Mouse (Mus musculus) lung, postnatal 10 days (tissue): ENCODE results near the gene 1700020A23Rik.
"Not testable (repeated sequence)": the region's sequence is repeated elsewhere in the genome, so short reads cannot be mapped to it uniquely, and the experiment has no call there.

Source experiments
- DNase-seq: peaks from one replicate; pipeline ENCODE4 v3.0.0; 2021

The 1700020A23Rik gene

GRCm38 (mm10) chr2:130404939-130405338 lies at the start of gene 1700020A23Rik, which contains the start of gene Gm28372:
1700020A23Rik (plus strand) TSS chr2:130405259.
Gm28372 (plus strand) TSS chr2:130405239.
- no peak for DNase-seq

GRCm38 (mm10) chr2:130357551-130357950 lies 47.5 kb upstream of the 1700020A23Rik start:
- DNase-seq = no peak

GRCm38 (mm10) chr2:130358852-130359251 lies 46.2 kb upstream of the 1700020A23Rik start:
- no peak for DNase-seq

- DNase-seq = peak; percentile 76
Measured at GRCm38 (mm10) chr2:130362511-130363026, 42.5 kb upstream of the 1700020A23Rik start.

GRCm38 (mm10) chr2:130365211-130366094 lies 39.6 kb upstream of the 1700020A23Rik start:
- DNase-seq = peak; percentile 51

- no peak for DNase-seq
Measured at GRCm38 (mm10) chr2:130367386-130367785, 37.7 kb upstream of the 1700020A23Rik start.

DNA sequence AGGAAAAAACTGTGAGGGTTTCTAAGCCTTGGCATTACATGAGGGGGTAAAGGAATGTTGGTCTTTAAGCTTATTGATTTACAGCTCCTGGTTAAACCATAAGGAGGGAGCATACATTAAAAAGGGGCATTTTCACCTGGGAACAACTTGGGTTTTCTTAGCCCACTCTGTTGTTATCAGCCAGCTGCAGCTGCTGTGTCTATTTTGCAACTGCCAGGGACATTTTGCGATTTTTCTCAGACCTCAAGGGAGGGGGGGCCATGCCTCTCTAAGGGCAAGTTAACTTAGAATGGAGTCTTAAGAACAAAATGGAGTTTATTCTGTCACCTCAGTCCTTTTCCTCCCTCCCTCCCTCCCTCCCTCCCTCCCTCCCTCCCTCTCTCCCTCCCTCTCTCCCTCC lies 32.0 kb upstream of the 1700020A23Rik start:
- not testable (repeated sequence) for DNase-seq

GRCm38 (mm10) chr2:130374951-130375350 lies 30.1 kb upstream of the 1700020A23Rik start:
- no peak for DNase-seq

GRCm38 (mm10) chr2:130383205-130383604 lies 21.9 kb upstream of the 1700020A23Rik start:
- no peak for DNase-seq

DNA sequence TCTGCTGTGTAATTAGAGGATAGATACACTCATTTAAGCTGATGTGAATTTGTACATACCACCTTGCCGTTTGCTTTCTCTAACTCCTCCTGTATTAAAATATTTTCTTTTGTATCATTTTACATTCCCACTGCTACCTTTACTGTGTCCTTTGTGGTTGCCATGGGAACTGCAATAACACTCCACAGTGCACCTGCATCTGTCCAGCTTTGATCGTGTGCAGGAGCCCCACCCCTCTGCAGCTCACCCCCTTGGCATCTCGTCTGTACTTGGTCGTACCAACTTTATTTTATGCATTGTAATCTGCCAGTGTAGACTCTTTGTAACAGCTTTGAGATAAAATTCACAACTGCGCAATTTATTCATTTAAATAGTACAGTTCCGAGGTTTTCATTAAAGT lies 21.2 kb upstream of the 1700020A23Rik start:
- DNase-seq = no peak

DNA sequence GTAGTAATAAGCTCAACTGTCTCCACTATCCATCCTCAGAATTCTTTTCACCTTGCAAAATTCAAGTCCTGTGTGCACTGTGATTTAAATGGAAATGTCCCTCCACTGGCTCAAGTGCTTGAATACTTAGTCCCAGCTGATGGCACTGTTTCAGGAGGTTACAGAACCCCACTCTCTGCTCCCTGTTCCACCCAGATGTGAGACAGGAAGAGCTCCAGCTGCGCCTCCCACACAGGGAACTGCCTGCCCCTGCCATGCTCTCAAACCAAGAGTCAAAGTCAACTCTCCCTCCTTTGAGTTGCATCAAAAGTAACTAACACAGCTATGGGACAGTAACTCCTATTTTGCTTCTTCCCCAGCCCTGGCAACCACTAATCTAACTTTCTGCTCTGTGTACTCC lies 18.8 kb upstream of the 1700020A23Rik start:
- peak; percentile 53 for DNase-seq

- DNase-seq = no peak
Measured at GRCm38 (mm10) chr2:130388796-130389195, 16.3 kb upstream of the 1700020A23Rik start.

GRCm38 (mm10) chr2:130390993-130391625 lies 13.9 kb upstream of the 1700020A23Rik start:
- DNase-seq = no peak

DNA sequence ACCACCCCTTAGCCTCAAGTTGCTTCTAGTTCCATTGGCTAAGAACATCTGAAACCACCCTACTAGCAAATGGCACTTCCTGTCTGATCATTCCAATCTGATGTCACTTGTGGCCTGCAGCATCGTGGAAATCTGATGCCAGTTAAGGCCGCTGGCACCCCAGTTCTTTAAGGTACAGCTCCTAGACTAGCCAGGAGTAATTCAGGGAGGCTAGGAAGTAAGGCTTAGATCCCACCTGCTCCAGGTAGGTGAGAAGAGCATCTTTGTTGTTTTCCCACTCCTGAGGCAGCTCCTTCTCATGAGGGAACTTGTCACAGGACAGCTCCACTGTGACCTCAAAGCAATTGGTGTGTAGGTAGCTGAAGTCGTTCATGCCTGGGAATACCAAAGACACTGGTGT lies 12.2 kb upstream of the 1700020A23Rik start:
- no peak for DNase-seq

DNA sequence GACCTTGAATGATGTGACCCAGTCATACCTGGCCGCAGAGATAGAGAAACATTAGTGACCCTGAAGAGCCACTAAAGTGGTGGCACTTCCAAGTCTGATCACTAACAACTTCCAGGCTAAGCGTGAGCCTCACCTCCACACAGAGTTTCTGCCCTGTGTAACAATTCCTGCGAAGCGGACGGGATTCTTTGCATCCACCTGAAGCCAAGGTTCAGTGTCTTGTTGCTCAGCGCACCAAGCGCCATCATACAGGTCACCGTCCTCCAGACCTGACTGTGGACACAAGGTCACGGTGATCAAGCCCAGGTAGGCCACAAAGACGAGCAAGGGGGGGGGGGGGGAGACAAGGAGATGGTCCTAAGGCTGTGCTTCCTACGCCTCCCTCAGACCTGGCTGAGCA lies 9.4 kb upstream of the 1700020A23Rik start:
- no peak for DNase-seq

GRCm38 (mm10) chr2:130397186-130397985 lies 7.7 kb upstream of the 1700020A23Rik start, which contains the start of gene Cpxm1:
Cpxm1 (minus strand) TSS chr2:130397574.
- peak; percentile 52 for DNase-seq

DNA sequence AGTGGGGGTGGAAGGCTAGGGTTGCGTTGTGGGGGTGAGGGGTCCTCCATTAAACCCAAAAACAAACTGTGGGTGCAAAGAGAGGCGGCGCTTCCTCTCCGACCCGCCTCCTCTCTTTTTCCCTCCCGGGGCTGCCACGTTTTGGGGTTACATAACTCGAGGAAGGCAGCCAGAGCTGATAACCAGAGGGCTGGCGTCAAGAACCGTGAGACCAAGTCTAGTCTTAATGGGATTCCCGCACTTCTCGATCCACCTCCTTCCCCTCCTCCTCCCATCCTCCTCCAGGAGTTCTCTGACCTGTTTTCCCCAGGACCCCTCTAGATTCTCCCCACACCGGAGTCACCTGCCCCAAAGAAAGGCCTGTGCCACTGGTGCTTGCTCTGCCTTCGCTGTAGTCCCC lies 7.0 kb upstream of the 1700020A23Rik start:
- peak; percentile 36 for DNase-seq

DNA sequence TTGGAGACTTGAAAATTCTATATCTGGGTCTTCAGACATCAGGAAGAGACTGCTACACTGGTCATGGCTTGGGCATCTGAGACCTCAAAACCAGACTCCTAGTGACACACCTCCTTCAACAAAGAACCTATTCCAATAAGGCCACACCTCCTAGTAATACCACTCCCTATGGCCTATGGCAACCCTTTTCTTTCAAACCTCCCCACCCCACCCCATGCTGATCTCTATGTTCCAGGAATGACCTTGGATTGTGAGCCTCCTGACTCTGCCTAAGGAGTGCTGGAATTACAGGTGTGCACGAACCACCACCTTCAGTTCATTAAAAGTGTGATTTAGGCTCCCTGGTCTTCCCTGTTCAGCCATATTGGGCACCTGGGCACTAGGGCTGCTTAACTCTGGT lies 5.0 kb upstream of the 1700020A23Rik start:
- DNase-seq = no peak

GRCm38 (mm10) chr2:130401891-130402290 lies 3.2 kb upstream of the 1700020A23Rik start:
- no peak for DNase-seq

- DNase-seq = no peak
Measured at GRCm38 (mm10) chr2:130406178-130406577, 1.1 kb downstream of the 1700020A23Rik start, which contains the start of gene Tmem239. Tmem239 (plus strand) TSS chr2:130406478.

DNA sequence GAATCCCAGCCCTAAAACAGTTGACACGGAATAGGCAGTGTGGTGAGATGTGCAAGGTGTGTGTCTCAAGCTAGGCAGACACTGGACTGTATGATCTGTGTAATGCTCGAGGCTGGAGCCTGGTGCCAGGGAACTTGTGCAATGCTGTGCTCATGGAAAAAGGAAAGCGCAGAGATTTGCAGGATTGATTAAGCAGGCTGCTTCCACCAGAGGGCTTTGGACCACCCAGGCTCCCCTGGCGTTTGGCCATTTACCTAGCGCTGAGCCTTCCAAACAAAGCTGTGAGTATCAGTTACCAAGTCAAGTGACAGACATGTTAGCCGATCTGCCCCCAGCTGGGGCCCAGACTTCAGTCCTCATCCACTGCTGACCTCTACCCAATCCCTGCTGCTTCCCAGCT lies 3.1 kb downstream of the 1700020A23Rik start:
- no peak for DNase-seq
